Mouse (Mus musculus): Measurements from ENCODE around the gene Pcnx. TPM values are rescaled to one million over a fixed set of nuclear protein-coding genes. Genes with fewer than 3 reads are reported as not detected.

Gene Pcnx
- polyA plus RNA-seq, 1 experiment: 29.1 TPM

DNA sequence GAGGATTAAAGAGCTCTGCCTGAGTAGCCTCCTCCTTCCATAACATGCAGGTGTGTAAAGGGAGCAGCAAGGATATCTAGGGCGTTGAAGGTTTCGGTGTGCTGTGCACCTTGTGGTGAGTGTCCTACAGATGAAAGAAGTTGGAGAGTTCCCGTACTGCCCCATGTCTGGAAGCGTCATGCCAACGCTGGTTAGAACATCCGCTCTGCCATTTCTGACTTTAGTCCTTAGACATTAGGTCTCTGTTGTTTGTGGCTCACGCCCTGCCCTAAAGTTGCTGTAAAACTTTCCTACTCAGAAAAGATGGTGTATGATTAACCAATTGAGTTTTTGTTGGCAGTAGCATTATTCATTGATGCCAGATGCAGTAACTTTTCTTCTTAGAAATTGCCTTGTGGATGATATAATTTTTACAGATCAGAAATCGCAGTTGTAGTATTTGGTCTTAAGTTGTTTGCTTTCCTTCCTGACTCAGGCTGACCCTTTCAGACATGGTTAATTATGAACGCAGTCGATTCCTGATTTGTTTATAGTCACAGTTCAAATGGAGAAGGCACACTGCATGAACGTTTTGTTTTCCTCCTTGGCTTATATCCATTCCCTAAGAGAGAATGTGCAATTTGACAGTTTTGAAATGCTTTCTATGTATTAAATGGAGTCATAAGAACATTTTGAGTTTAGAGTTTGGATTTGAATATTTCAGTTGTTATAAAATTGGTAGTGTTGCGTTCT, 83.7 kb downstream of the Pcnx start:
- Histone ChIP-seq H3K36me3 (ENCODE audit: control insufficient read depth, insufficient read depth, low read length) (peaks cover 8% of the 10 kb centered on the region), H3K27ac (ENCODE audit: insufficient read depth, low read depth, low read length) (no peak overlapping the region), H3K27me3 (ENCODE audit: control insufficient read depth, insufficient read depth, low read length) (no peaks in the 10 kb centered on the region), H3K4me3 (ENCODE audit: low read depth, low read length) (no peak overlapping the region), H3K4me1 (ENCODE audit: control insufficient read depth, insufficient read depth, insufficient read length, low read length) (peaks cover 5% of the 10 kb centered on the region; the same call in 1 of the 2 replicates)
- no peak for TF ChIP-seq POLR2A (IDR thresholded peaks at IDR 0.05; ENCODE audit: low read depth, low read length)
- TF ChIP-seq CTCF (IDR thresholded peaks at IDR 0.05; ENCODE audit: extremely low read depth, insufficient read length, insufficient replicate concordance, low read depth, low read length): no peak
- WGBS: 26% methylated on average over 12 of the region's 12 CpGs

DNA sequence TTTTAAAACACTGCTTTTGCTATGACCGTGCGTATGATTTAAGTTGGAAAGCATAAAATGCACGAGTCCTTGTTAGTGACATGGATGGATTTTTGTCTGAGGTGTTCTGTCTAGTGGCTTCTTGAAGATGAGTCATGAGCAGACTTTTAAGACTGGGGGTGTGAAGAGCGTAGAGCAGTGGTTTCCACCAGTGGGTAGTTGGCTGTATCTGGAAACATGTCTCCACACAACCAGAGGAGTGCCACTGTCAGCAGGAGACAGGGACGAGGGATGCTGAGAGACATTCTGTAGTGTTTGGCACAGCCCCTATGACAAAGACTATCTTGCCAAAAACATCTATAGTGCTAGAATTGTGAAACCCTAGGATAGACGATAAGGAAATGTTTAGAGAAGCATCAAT, 89.2 kb downstream of the Pcnx start:
- TF ChIP-seq POLR2A (IDR thresholded peaks at IDR 0.05; ENCODE audit: low read depth, low read length) (no peak), CTCF (IDR thresholded peaks at IDR 0.05; ENCODE audit: extremely low read depth, insufficient read length, insufficient replicate concordance, low read depth, low read length) (no peak)

DNA sequence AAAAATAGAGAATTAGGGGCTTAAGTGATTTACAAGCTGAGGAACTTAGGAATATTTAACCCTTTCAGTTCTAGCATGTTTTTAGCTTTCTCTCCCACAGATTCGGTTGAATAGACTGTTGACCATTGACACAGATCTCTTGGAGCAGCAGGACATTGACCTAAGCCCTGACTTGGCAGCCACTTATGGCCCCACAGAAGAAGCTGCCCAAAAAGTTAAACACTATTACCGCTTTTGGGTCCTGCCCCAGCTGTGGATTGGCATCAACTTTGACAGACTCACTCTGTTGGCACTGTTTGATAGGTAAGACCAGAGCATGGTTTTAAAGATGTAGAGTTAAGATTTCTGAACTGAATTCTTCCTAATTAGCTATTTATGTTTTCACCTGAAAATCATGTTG, 90.2 kb downstream of the Pcnx start:
- H3K27ac ChIP-seq (ENCODE audit: insufficient read depth, low read depth, low read length): no peak overlapping the region
- no peaks in the 10 kb centered on the region for H3K4me1 ChIP-seq (ENCODE audit: control insufficient read depth, insufficient read depth, insufficient read length, low read length)
- TF ChIP-seq CTCF (IDR thresholded peaks at IDR 0.05; ENCODE audit: extremely low read depth, insufficient read length, insufficient replicate concordance, low read depth, low read length): no peak
- TF ChIP-seq POLR2A (IDR thresholded peaks at IDR 0.05; ENCODE audit: low read depth, low read length): no peak
- no peak overlapping the region for H3K4me3 ChIP-seq (ENCODE audit: low read depth, low read length)
- WGBS: 93% methylated on average over 2 of the region's 2 CpGs
- no peaks in the 10 kb centered on the region for H3K27me3 ChIP-seq (ENCODE audit: control insufficient read depth, insufficient read depth, low read length)
- peaks cover 37% of the 10 kb centered on the region for H3K36me3 ChIP-seq (ENCODE audit: control insufficient read depth, insufficient read depth, low read length)

More for the DNA sequence above, 89.2 kb downstream of the Pcnx start:
- WGBS: 85% methylated on average over 6 of the region's 6 CpGs
- Histone ChIP-seq H3K27ac (ENCODE audit: insufficient read depth, low read depth, low read length) (no peak overlapping the region), H3K4me1 (ENCODE audit: control insufficient read depth, insufficient read depth, insufficient read length, low read length) (no peaks in the 10 kb centered on the region), H3K36me3 (ENCODE audit: control insufficient read depth, insufficient read depth, low read length) (peaks cover 35% of the 10 kb centered on the region), H3K4me3 (ENCODE audit: low read depth, low read length) (no peak overlapping the region), H3K27me3 (ENCODE audit: control insufficient read depth, insufficient read depth, low read length) (no peaks in the 10 kb centered on the region)

DNA sequence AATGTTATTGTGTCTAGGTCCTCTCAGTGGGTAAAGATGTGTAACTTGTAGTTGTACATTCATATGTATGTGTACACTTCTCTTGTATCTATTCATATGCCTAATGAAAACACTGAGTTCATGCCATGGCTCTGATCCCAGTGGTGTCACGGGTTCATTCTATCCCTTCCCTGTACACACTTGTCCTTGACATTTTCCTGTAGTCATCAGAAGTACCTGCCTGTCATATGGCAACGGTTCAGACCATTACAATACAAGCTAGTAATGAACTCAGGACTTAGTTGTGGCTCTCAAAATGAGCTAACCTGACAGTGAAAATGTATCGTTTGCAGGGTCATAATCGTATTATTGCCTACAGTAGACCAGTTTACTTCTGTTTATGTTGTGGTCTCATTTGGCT, 98.5 kb downstream of the Pcnx start:
- 77% methylated on average over 4 of the region's 4 CpGs for WGBS

DNA sequence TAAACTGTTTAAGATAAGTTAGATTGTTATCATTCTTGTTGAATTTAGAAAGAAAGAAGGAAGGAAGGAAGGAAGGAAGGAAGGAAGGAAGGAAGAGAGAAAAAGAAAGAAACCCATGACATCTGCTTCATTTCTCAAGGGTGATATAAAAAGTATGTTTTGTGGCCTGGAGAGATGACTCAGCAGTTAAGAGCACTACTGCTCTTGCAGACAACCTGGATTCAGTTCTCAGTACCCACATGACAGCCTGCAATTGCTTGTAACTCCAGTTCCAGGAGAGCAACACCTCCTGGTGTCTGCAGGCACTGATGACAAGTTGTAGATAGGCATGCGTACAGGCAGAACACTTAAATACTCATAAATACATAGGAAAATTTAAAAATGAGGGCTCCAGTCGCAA, 105.6 kb downstream of the Pcnx start:
- WGBS: 95% methylated on average over 2 of the region's 2 CpGs
- peaks cover 53% of the 10 kb centered on the region for H3K36me3 ChIP-seq (ENCODE audit: control insufficient read depth, insufficient read depth, low read length)
- no peaks in the 10 kb centered on the region for H3K4me1 ChIP-seq (ENCODE audit: control insufficient read depth, insufficient read depth, insufficient read length, low read length)
- no peak overlapping the region for H3K27ac ChIP-seq (ENCODE audit: insufficient read depth, low read depth, low read length)
- TF ChIP-seq POLR2A (IDR thresholded peaks at IDR 0.05; ENCODE audit: low read depth, low read length) (no peak), CTCF (IDR thresholded peaks at IDR 0.05; ENCODE audit: extremely low read depth, insufficient read length, insufficient replicate concordance, low read depth, low read length) (no peak)
- H3K4me3 ChIP-seq (ENCODE audit: low read depth, low read length): no peak overlapping the region
- no peaks in the 10 kb centered on the region for H3K27me3 ChIP-seq (ENCODE audit: control insufficient read depth, insufficient read depth, low read length)

More for the DNA sequence above, 98.5 kb downstream of the Pcnx start:
- H3K4me3 ChIP-seq (ENCODE audit: low read depth, low read length): no peak overlapping the region
- no peaks in the 10 kb centered on the region for H3K4me1 ChIP-seq (ENCODE audit: control insufficient read depth, insufficient read depth, insufficient read length, low read length)
- peaks cover 40% of the 10 kb centered on the region for H3K36me3 ChIP-seq (ENCODE audit: control insufficient read depth, insufficient read depth, low read length)
- H3K27ac ChIP-seq (ENCODE audit: insufficient read depth, low read depth, low read length): no peak overlapping the region
- no peaks in the 10 kb centered on the region for H3K27me3 ChIP-seq (ENCODE audit: control insufficient read depth, insufficient read depth, low read length)
- no peak for TF ChIP-seq POLR2A (IDR thresholded peaks at IDR 0.05; ENCODE audit: low read depth, low read length)
- no peak for TF ChIP-seq CTCF (IDR thresholded peaks at IDR 0.05; ENCODE audit: extremely low read depth, insufficient read length, insufficient replicate concordance, low read depth, low read length)

DNA sequence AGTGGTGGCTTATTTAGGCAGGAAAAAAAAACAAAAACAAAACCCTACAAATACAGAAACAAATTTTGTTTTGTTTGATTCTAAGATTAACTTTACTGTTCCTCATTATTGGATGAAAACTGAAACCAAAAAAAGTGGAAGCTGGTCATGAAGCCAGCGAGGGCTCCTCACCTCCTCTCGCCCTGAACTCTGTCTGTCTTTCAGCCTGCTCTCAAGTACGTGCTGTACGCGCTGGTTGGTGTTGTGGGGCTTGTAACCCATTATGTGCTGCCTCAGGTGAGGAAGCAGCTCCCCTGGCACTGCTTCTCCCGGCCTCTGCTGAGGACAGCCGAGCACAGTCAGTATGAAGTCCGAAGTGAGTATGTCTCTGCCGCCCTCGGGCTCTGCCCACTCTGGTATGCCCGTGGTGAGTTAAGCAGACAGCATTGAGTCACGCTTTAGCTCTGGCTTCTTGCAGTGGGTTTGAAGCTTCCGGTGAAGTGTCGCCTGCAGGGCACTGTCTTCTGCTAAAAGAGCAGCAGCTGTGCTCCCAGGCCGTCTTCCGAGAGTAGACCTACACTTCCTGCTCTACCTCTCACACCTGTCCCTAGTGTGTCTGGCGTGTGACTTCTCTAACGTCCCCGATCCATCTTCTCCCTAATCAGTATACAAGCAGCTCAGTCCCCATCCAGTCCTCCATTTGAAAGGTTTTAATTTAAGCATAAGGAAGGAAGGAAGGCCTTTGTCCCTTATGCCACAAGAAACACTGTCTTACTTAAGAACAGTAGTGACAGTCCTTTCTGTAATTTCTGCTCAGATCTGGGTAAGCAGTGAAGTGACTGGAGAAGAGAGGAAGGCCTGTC, 111.4 kb downstream of the Pcnx start:
- H3K4me3 ChIP-seq (ENCODE audit: low read depth, low read length): peak overlapping the region; percentile 37
- no peaks in the 10 kb centered on the region for H3K4me1 ChIP-seq (ENCODE audit: control insufficient read depth, insufficient read depth, insufficient read length, low read length)
- TF ChIP-seq POLR2A (IDR thresholded peaks at IDR 0.05; ENCODE audit: low read depth, low read length): no peak
- no peak for TF ChIP-seq CTCF (IDR thresholded peaks at IDR 0.05; ENCODE audit: extremely low read depth, insufficient read length, insufficient replicate concordance, low read depth, low read length)
- H3K36me3 ChIP-seq (ENCODE audit: control insufficient read depth, insufficient read depth, low read length): peaks cover 61% of the 10 kb centered on the region
- H3K27me3 ChIP-seq (ENCODE audit: control insufficient read depth, insufficient read depth, low read length): no peaks in the 10 kb centered on the region
- H3K27ac ChIP-seq (ENCODE audit: insufficient read depth, low read depth, low read length): peak overlapping the region; percentile 68
- WGBS: 81% methylated on average over 19 of the region's 19 CpGs

DNA sequence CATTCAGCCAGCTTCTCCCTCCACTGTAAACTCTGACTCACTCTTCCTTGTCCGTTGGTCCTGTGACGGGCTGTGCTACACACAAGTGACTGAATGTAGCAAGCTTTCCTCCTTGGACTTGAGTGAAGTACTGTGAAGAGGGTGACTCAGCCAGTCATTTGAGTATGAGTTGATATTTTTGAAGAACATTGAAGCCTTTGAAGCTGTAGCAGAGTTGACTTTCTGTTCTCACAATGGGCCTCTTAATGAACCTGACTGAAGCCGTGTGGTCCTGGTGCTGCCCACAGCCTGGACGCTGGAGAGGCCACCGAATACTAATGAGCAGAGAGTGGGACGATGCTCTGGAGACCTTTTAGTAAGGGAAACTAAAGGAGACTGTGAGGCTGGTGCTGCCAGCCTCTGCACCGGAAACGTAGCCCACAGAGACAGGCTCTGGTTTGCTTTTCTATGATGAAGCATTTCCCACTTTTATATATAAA, 112.1 kb downstream of the Pcnx start:
- no peak for TF ChIP-seq POLR2A (IDR thresholded peaks at IDR 0.05; ENCODE audit: low read depth, low read length)
- TF ChIP-seq CTCF (IDR thresholded peaks at IDR 0.05; ENCODE audit: extremely low read depth, insufficient read length, insufficient replicate concordance, low read depth, low read length): no peak
- Histone ChIP-seq H3K4me3 (ENCODE audit: low read depth, low read length) (no peak overlapping the region), H3K36me3 (ENCODE audit: control insufficient read depth, insufficient read depth, low read length) (peaks cover 61% of the 10 kb centered on the region), H3K4me1 (ENCODE audit: control insufficient read depth, insufficient read depth, insufficient read length, low read length) (no peaks in the 10 kb centered on the region), H3K27ac (ENCODE audit: insufficient read depth, low read depth, low read length) (peak overlapping the region; percentile 68), H3K27me3 (ENCODE audit: control insufficient read depth, insufficient read depth, low read length) (no peaks in the 10 kb centered on the region)
- WGBS: 79% methylated on average over 8 of the region's 8 CpGs
